Mouse (Mus musculus) forebrain, postnatal 0 days (tissue): ENCODE measurements at regions not wholly inside any gene's neighbourhood (a gene's known extent, or its start where the extent isn't known, plus 50 kb on each side); places are given as distances from the start of the nearest gene placed in this dataset.

ENCODE experiments used
- ATAC-seq: fragments of 200-750 bp; cut with Nextera tagmentation; 2 replicates; pipeline ENCODE4 v1.8.0; 2017; ENCODE audit warnings: mild to moderate bottlenecking, moderate library complexity
- DNase-seq: peaks from one replicate; pipeline ENCODE4 v3.0.0-alpha.2; 2015
- H3K27ac ChIP-seq: fragments of 300-500 bp; sonication (generic); 2 replicates; pipeline ENCODE4 v1.5.1; 2014; ENCODE audit warnings: low read depth, mild to moderate bottlenecking, antibody characterized with exemption, low read length, moderate library complexity, mixed read lengths
- H3K27me3 ChIP-seq: fragments of 300-500 bp; sonication (generic); 2 replicates; pipeline ENCODE4 v1.6.1; 2014; ENCODE audit warnings: mild to moderate bottlenecking, low read length, mixed read lengths; ENCODE audit not compliant: insufficient read depth
- H3K36me3 ChIP-seq: fragments of 300-500 bp; sonication (generic); 2 replicates; pipeline ENCODE4 v1.6.1; 2014; ENCODE audit warnings: mild to moderate bottlenecking, moderate library complexity; ENCODE audit not compliant: insufficient read depth
- H3K4me1 ChIP-seq: fragments of 300-500 bp; sonication (generic); 2 replicates; pipeline ENCODE4 v1.6.1; 2014; ENCODE audit warnings: antibody characterized with exemption; ENCODE audit not compliant: insufficient read depth
- H3K4me2 ChIP-seq: fragments of 300-500 bp; sonication (generic); 2 replicates; pipeline ENCODE4 v1.6.1; 2014; ENCODE audit warnings: low read depth, mild to moderate bottlenecking, moderate library complexity
- H3K4me3 ChIP-seq: fragments of 300-500 bp; sonication (generic); 2 replicates; pipeline ENCODE4 v1.5.1; 2014; ENCODE audit warnings: low read depth, low read length, mixed read lengths
- H3K9ac ChIP-seq: fragments of 300-500 bp; sonication (generic); 2 replicates; pipeline ENCODE4 v1.6.1; 2014; ENCODE audit warnings: mild to moderate bottlenecking
- H3K9me3 ChIP-seq: fragments of 300-500 bp; sonication (generic); 2 replicates; pipeline ENCODE4 v1.6.1; 2016; ENCODE audit warnings: low read length
- CTCF ChIP-seq: sonication (generic); IDR thresholded peaks from 2 replicates; pipeline ENCODE4 v1.5.1; 2016; ENCODE audit warnings: antibody characterized with exemption, control low read depth, low read depth
- WGBS: fragments of 180-500 bp; shearing (Covaris S2); extraction: QIAGEN DNeasy Blood & Tissue Kit; methylation state at CpG from one replicate; pipeline ENCODE4 v1.1.7; 2014; 5-methylcytosine and 5-hydroxymethylcytosine counted together

GRCm38 (mm10) chr12:71554212-71554611 is 244.5 kb downstream of the Dact1 start:
- no peak overlapping the region for H3K4me3 ChIP-seq
- ATAC-seq: no peak
- H3K9me3 ChIP-seq: no peaks in the 10 kb centered on the region
- H3K9ac ChIP-seq: no peak overlapping the region
- no peaks in the 10 kb centered on the region for H3K4me1 ChIP-seq
- no peak for DNase-seq
- TF ChIP-seq CTCF: no peak
- H3K4me2 ChIP-seq: no peak overlapping the region
- H3K27ac ChIP-seq: no peak overlapping the region
- 68% methylated on average over 2 of the region's 2 CpGs for WGBS
- no peaks in the 10 kb centered on the region for H3K27me3 ChIP-seq
- H3K36me3 ChIP-seq: no peaks in the 10 kb centered on the region

DNA sequence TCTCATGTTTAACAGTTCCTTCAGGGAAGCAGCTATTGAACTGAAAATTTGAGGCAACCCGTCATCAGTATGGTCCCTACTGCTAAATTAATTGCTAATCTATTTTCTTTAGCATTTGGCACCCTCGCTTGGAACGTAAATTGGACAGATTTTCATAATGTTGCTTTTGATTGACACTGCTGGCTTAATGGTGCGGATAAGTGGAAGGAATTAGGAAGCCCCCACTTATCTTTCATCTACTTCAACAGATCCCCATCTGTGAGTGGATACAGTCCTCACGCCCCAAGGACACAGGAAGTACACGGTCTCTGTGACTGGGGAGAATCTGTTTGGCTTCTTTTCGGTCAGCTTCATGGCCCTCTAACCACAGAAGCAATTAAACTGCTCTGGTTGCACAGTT is 251.6 kb downstream of the Dact1 start:
- no peak for TF ChIP-seq CTCF
- Histone ChIP-seq H3K36me3 (no peaks in the 10 kb centered on the region), H3K4me2 (no peak overlapping the region), H3K27ac (no peak overlapping the region), H3K9ac (no peak overlapping the region), H3K27me3 (no peaks in the 10 kb centered on the region), H3K4me3 (no peak overlapping the region), H3K9me3 (no peaks in the 10 kb centered on the region), H3K4me1 (no peaks in the 10 kb centered on the region)
- ATAC-seq (no peak), DNase-seq (no peak)
- WGBS: 27% methylated on average over 7 of the region's 7 CpGs

DNA sequence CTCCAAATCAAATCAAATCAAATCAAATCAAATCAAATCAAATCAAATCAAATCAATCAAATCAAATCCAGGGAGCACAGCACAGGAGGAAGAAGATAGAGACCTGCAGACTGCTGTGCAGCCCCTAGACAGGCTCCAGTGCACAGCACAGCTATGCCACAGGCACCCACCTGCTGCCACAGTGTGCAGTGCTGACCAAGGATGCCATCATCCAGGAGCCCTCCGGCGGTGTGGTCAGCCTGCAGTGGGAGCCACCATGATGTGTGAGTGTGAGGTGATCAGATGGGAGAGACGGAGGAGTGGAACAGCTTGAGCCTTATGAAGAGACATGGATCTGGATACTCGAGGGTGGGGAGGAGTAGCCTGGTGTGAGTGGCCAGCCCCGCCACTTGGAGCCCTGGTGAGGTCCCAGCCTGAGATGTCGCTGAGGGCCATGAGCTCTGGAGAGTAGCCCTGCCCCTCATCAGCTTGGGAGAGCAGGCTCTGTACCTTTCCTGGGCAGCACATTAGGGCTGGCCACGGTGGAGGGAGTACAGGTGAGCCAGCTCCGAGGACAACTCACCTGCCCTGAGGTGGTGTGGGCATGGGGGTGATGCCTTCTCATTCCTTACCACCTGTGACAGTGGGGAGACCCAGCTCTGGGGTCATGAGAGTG is 252.4 kb downstream of the Dact1 start:
- no peaks in the 10 kb centered on the region for H3K9me3 ChIP-seq
- H3K4me3 ChIP-seq: no peak overlapping the region
- 88% methylated on average over 8 of the region's 8 CpGs for WGBS
- DNase-seq (no peak), ATAC-seq (no peak)
- no peak for TF ChIP-seq CTCF
- no peaks in the 10 kb centered on the region for H3K4me1 ChIP-seq
- no peak overlapping the region for H3K9ac ChIP-seq
- H3K27ac ChIP-seq: no peak overlapping the region
- no peak overlapping the region for H3K4me2 ChIP-seq
- no peaks in the 10 kb centered on the region for H3K36me3 ChIP-seq
- H3K27me3 ChIP-seq: no peaks in the 10 kb centered on the region

GRCm38 (mm10) chr12:71563219-71563618 is 253.5 kb downstream of the Dact1 start:
- no peak for TF ChIP-seq CTCF
- DNase-seq (no peak), ATAC-seq (no peak)
- Histone ChIP-seq H3K4me1 (no peaks in the 10 kb centered on the region), H3K27me3 (no peaks in the 10 kb centered on the region), H3K9ac (no peak overlapping the region), H3K9me3 (no peaks in the 10 kb centered on the region), H3K4me3 (no peak overlapping the region), H3K4me2 (no peak overlapping the region), H3K36me3 (no peaks in the 10 kb centered on the region), H3K27ac (no peak overlapping the region)
- 94% methylated on average over 4 of the region's 4 CpGs for WGBS

DNA sequence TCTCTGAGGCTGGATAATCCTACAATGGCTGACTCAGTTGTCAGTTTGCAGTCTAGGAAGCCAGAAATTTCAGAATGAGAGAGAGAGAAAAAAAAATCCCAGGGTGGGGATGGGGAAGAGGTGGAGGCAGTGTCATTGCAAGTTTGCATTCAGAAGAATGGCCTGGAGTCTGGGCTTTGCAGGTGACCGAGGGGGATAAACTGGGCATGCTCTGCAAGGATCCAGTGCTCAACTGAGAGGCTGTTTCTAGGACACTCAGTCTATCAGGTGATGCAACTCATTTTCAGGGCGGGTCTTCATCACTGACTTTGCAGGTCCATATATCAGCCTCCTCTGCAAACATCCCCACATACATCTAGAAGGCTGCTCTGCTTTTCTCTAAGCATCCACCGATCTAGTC is 256.7 kb downstream of the Dact1 start:
- H3K9me3 ChIP-seq: no peaks in the 10 kb centered on the region
- ATAC-seq: no peak

DNA sequence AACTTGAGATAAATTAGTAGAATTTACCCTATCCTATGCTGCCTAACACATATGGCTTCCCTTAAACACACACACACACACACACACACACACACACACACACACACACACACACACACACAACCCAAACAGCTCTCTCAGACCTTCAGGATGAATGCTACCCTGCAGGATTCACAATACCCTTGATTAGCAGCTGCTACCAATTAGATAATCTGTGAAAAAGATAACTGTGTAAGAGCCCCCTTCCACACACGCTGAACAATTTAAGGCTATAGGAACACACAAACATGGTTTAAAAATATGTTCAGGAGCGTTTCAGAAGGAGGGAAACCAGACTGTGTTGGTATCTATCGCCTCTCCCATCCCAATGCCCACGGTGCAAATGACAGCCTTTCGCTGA is 258.6 kb downstream of the Dact1 start:
- WGBS: 63% methylated on average over 5 of the region's 5 CpGs
- peak overlapping the region; percentile 36; the same call in 1 of the 2 replicates for H3K27ac ChIP-seq
- H3K36me3 ChIP-seq: no peaks in the 10 kb centered on the region
- no peaks in the 10 kb centered on the region for H3K9me3 ChIP-seq
- H3K9ac ChIP-seq: no peak overlapping the region
- ATAC-seq (peak; percentile 75), DNase-seq (no peak)
- no peak overlapping the region for H3K4me2 ChIP-seq
- no peak overlapping the region for H3K4me3 ChIP-seq
- H3K27me3 ChIP-seq: no peaks in the 10 kb centered on the region
- no peak for TF ChIP-seq CTCF
- H3K4me1 ChIP-seq: no peaks in the 10 kb centered on the region

More for the DNA sequence above, 256.7 kb downstream of the Dact1 start:
- Histone ChIP-seq H3K9ac (no peak overlapping the region), H3K27me3 (no peaks in the 10 kb centered on the region), H3K36me3 (no peaks in the 10 kb centered on the region), H3K4me3 (no peak overlapping the region), H3K4me2 (no peak overlapping the region), H3K27ac (no peak overlapping the region), H3K4me1 (no peaks in the 10 kb centered on the region)
- DNase-seq: no peak
- TF ChIP-seq CTCF: no peak
- 96% methylated on average over 3 of the region's 3 CpGs for whole genome bisulfite sequencing

GRCm38 (mm10) chr12:71568880-71569390 is 259.3 kb downstream of the Dact1 start:
- Histone ChIP-seq H3K4me2 (no peak overlapping the region), H3K4me1 (no peaks in the 10 kb centered on the region), H3K9me3 (no peaks in the 10 kb centered on the region), H3K27ac (peak overlapping the region; percentile 36; the same call in 1 of the 2 replicates), H3K9ac (no peak overlapping the region), H3K4me3 (no peak overlapping the region), H3K27me3 (no peaks in the 10 kb centered on the region), H3K36me3 (no peaks in the 10 kb centered on the region)
- ATAC-seq (no peak), DNase-seq (no peak)
- WGBS: 69% methylated on average over 6 of the region's 6 CpGs
- TF ChIP-seq CTCF: no peak
